Mouse (Mus musculus) stomach, postnatal 0 days (tissue): Measurements from ENCODE around the gene Ccdc188.

Experiments
- CTCF ChIP-seq: IDR thresholded peaks from 2 replicates; pipeline ENCODE4 v1.5.1; 2016; ENCODE audit warnings: antibody characterized with exemption, low read depth, mild to moderate bottlenecking, moderate library complexity
- EP300 ChIP-seq: optimal IDR thresholded peaks from 2 replicates; pipeline ENCODE3; 2016; ENCODE audit warnings: antibody characterized with exemption

DNA sequence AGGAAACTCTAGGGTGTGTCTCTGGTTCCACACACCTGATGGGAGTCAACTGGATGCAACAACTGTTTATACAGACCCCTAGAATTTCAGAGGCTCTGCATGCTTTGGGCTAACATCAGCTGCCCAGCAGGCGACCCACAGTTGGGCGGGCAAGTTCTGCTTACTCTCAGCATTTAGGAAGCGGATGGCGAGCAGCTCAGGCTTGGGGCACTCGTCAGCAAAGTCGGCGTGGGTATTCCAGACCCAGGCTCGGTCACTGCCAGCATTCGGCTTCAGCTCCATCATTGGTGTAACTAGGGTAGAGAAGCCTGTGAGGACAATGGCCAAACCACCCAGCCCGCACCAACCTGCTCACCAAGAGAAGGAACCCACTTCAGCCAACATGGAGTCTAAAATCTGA is 23.9 kb downstream of the Ccdc188 start:
- no peak for TF ChIP-seq CTCF
- no peak for TF ChIP-seq EP300
